Mouse (Mus musculus) liver, embryonic 14.5 days (tissue): Measurements from ENCODE around the gene Ntm. TPM values are rescaled to one million over a fixed set of nuclear protein-coding genes. Genes with fewer than 3 reads are reported as not detected.

Experiments used
- ATAC-seq: fragments of 200-750 bp; cut with Nextera tagmentation; 2 replicates; pipeline ENCODE4 v1.8.0; 2017; ENCODE audit warnings: moderate number of reproducible peaks, mild to moderate bottlenecking, moderate library complexity; ENCODE audit not compliant: insufficient read depth
- DNase-seq, 3 experiments: peaks; one replicate each; pipeline ENCODE4 v3.0.0-alpha.2; 2012 to 2013; ENCODE audit warnings: low read depth in 3 of 3, low spot score in 3 of 3
- H3K27ac ChIP-seq: fragments of 300-500 bp; sonication (generic); 2 replicates; pipeline ENCODE4 v1.5.1; 2014; ENCODE audit warnings: moderate library complexity, mild to moderate bottlenecking, control low read depth, inconsistent platforms
- H3K27me3 ChIP-seq: fragments of 300-500 bp; sonication (generic); 2 replicates; pipeline ENCODE4 v1.6.1; 2014; ENCODE audit warnings: mild to moderate bottlenecking, low read length, moderate library complexity; ENCODE audit not compliant: control insufficient read depth, insufficient read depth
- H3K36me3 ChIP-seq: fragments of 300-500 bp; sonication (generic); replicated peaks from 2 replicates; pipeline ENCODE4 v1.6.1; 2014; ENCODE audit warnings: low read depth; ENCODE audit not compliant: control insufficient read depth, insufficient read depth
- H3K4me1 ChIP-seq, 2 experiments: fragments of 200-500 bp in 1 of 2; fragments of 300-500 bp in 1 of 2; sonication (generic) in 1 of 2; replicated peaks; 2 replicates each; pipeline ENCODE4 v1.6.1; 2012 to 2014; ENCODE audit warnings: antibody characterized with exemption in 1 of 2, inconsistent platforms in 1 of 2, low read length in 1 of 2; ENCODE audit not compliant: control insufficient read depth in 2 of 2, insufficient read depth in 2 of 2
- H3K4me2 ChIP-seq: fragments of 300-500 bp; sonication (generic); 2 replicates; pipeline ENCODE4 v1.6.1; 2014; ENCODE audit warnings: low read depth, mild to moderate bottlenecking, control low read depth, moderate library complexity
- H3K4me3 ChIP-seq, 2 experiments: fragments of 200-500 bp in 1 of 2; fragments of 300-500 bp in 1 of 2; sonication (generic) in 1 of 2; 2 replicates each; pipeline ENCODE4 v1.5.1; 2012 to 2014; ENCODE audit warnings: low read depth in 2 of 2, low read length in 2 of 2, mild to moderate bottlenecking in 2 of 2, control low read depth in 1 of 2, inconsistent platforms in 1 of 2, moderate library complexity in 1 of 2; ENCODE audit not compliant: insufficient read depth in 1 of 2
- H3K9ac ChIP-seq: fragments of 300-500 bp; sonication (generic); replicated peaks from 2 replicates; pipeline ENCODE4 v1.6.1; 2014; ENCODE audit warnings: mild to moderate bottlenecking, control low read depth, moderate library complexity
- H3K9me3 ChIP-seq: fragments of 300-500 bp; sonication (generic); 2 replicates; pipeline ENCODE4 v1.6.1; 2016; ENCODE audit warnings: low read length, mixed read lengths; ENCODE audit not compliant: control insufficient read depth
- CTCF ChIP-seq: IDR thresholded peaks from 2 replicates; pipeline ENCODE4 v1.5.1; 2016; ENCODE audit warnings: antibody characterized with exemption, low read depth, control low read depth
- EP300 ChIP-seq: IDR thresholded peaks from 2 replicates; pipeline ENCODE4 v1.6.1; 2016; ENCODE audit warnings: antibody characterized with exemption, low read depth
- WGBS: fragments of 180-500 bp; shearing (Covaris S2); extraction: QIAGEN DNeasy Blood & Tissue Kit; methylation state at CpG from one replicate; pipeline ENCODE4 v1.1.7; 2014; ENCODE audit not compliant: insufficient replicate concordance; 5-methylcytosine and 5-hydroxymethylcytosine counted together
- polyA plus RNA-seq, 2 experiments: library from polyadenylated mRNA; depleted of rRNA in 1 of 2; stranded (reverse) in 1 of 2; unstranded in 1 of 2; fragments of >200 nt; fragmentation: Nextera tagmentation in 1 of 2; extraction: Ambion mirVana in 1 of 2; gene quantifications; 2 replicates each; pipeline versions ENCODE4 v1.2.1 to v1.2.3; 2012 to 2014

Ntm gene
- polyA plus RNA-seq, 2 experiments = 0.21 to 0.30 TPM

GRCm38 (mm10) chr9:29377172-29378002 lies 585.6 kb downstream of the Ntm start:
- Histone ChIP-seq H3K27ac (no peak overlapping the region), H3K9ac (no peak overlapping the region), H3K4me1 (no peaks in the 10 kb centered on the region), H3K4me2 (no peak overlapping the region), H3K36me3 (no peaks in the 10 kb centered on the region), H3K27me3 (no peaks in the 10 kb centered on the region), H3K9me3 (no peaks in the 10 kb centered on the region), H3K4me3 (no peak overlapping the region)
- TF ChIP-seq EP300 = no peak
- TF ChIP-seq CTCF = no peak
- DNase-seq = no peak
- ATAC-seq = no peak
- WGBS = 58% methylated on average over 12 of the region's 12 CpGs

GRCm38 (mm10) chr9:29371341-29371740 lies 591.6 kb downstream of the Ntm start:
- Histone ChIP-seq H3K27me3 (no peaks in the 10 kb centered on the region), H3K4me1 (no peaks in the 10 kb centered on the region), H3K36me3 (no peaks in the 10 kb centered on the region), H3K9me3 (no peaks in the 10 kb centered on the region), H3K9ac (no peak overlapping the region), H3K4me3 (no peak overlapping the region), H3K27ac (no peak overlapping the region), H3K4me2 (no peak overlapping the region)
- TF ChIP-seq CTCF = no peak
- TF ChIP-seq EP300 = no peak
- WGBS = 74% methylated on average over 3 of the region's 3 CpGs
- no peak for ATAC-seq
- no peak for DNase-seq

GRCm38 (mm10) chr9:29369621-29370020 lies 593.3 kb downstream of the Ntm start:
- no peaks in the 10 kb centered on the region for H3K9me3 ChIP-seq
- TF ChIP-seq CTCF (no peak), EP300 (no peak)
- no peaks in the 10 kb centered on the region for H3K36me3 ChIP-seq
- no peak overlapping the region for H3K27ac ChIP-seq
- DNase-seq (no peak), ATAC-seq (no peak)
- no peak overlapping the region for H3K9ac ChIP-seq
- 65% methylated on average over 3 of the region's 3 CpGs for WGBS
- H3K4me2 ChIP-seq = no peak overlapping the region
- H3K4me3 ChIP-seq = no peak overlapping the region
- no peaks in the 10 kb centered on the region for H3K4me1 ChIP-seq
- no peaks in the 10 kb centered on the region for H3K27me3 ChIP-seq

- H3K9me3 ChIP-seq = no peaks in the 10 kb centered on the region
- ATAC-seq (no peak), DNase-seq (no peak)
- H3K36me3 ChIP-seq = no peaks in the 10 kb centered on the region
- no peak overlapping the region for H3K4me2 ChIP-seq
- no peak overlapping the region for H3K9ac ChIP-seq
- no peak overlapping the region for H3K27ac ChIP-seq
- H3K4me1 ChIP-seq = no peaks in the 10 kb centered on the region
- no peaks in the 10 kb centered on the region for H3K27me3 ChIP-seq
- 48% methylated on average over 3 of the region's 3 CpGs for WGBS
- no peak for TF ChIP-seq EP300
- TF ChIP-seq CTCF = no peak
- no peak overlapping the region for H3K4me3 ChIP-seq
Measured at GRCm38 (mm10) chr9:29368291-29368690, 594.6 kb downstream of the Ntm start.

GRCm38 (mm10) chr9:29357796-29358195 lies 605.1 kb downstream of the Ntm start:
- no peak overlapping the region for H3K27ac ChIP-seq
- no peaks in the 10 kb centered on the region for H3K4me1 ChIP-seq
- no peak overlapping the region for H3K4me3 ChIP-seq
- no peaks in the 10 kb centered on the region for H3K36me3 ChIP-seq
- H3K9me3 ChIP-seq = no peaks in the 10 kb centered on the region
- no peak for TF ChIP-seq CTCF
- no peak for TF ChIP-seq EP300
- no peak overlapping the region for H3K4me2 ChIP-seq
- H3K27me3 ChIP-seq = no peaks in the 10 kb centered on the region
- no peak for ATAC-seq
- 62% methylated on average over 4 of the region's 4 CpGs for WGBS
- no peak overlapping the region for H3K9ac ChIP-seq
- DNase-seq = no peak
